Mouse (Mus musculus): ENCODE results near the gene Eepd1. TPM values are rescaled to one million over a fixed set of nuclear protein-coding genes. Genes with fewer than 3 reads are reported as not detected.

Eepd1 gene
- polyA plus RNA-seq, 1 experiment, result not detected

GRCm38 (mm10) chr9:25464305-25464704 is 17.0 kb upstream of the Eepd1 start:
- H3K4me3 ChIP-seq (ENCODE audit: insufficient read depth, low read depth, low read length), result no peak overlapping the region
- H3K4me1 ChIP-seq (ENCODE audit: control insufficient read depth, insufficient read depth, low read length), result no peaks in the 10 kb centered on the region
- 91% methylated on average over 1 of the region's 1 CpGs for WGBS
- H3K27ac ChIP-seq (ENCODE audit: insufficient read depth, low read depth, low read length), result no peak overlapping the region
- TF ChIP-seq CTCF (IDR thresholded peaks at IDR 0.05; ENCODE audit: insufficient read depth, low read depth, low read length) (no peak), POLR2A (IDR thresholded peaks at IDR 0.05; ENCODE audit: insufficient read depth, low read depth, low read length) (no peak)

- no peak overlapping the region for H3K4me3 ChIP-seq (ENCODE audit: insufficient read depth, low read depth, low read length)
- peaks cover 12% of the 10 kb centered on the region for H3K4me1 ChIP-seq (ENCODE audit: control insufficient read depth, insufficient read depth, low read length)
- H3K27ac ChIP-seq (ENCODE audit: insufficient read depth, low read depth, low read length), result no peak overlapping the region
- WGBS, result 76% methylated on average over 7 of the region's 7 CpGs
- TF ChIP-seq POLR2A (IDR thresholded peaks at IDR 0.05; ENCODE audit: insufficient read depth, low read depth, low read length), result no peak
- TF ChIP-seq CTCF (IDR thresholded peaks at IDR 0.05; ENCODE audit: insufficient read depth, low read depth, low read length), result no peak
These were observed 1.8 kb upstream of the Eepd1 start for GRCm38 (mm10) chr9:25479392-25480020.

GRCm38 (mm10) chr9:25480676-25481075 is 671 bp upstream of the Eepd1 start:
- Histone ChIP-seq H3K4me3 (ENCODE audit: insufficient read depth, low read depth, low read length) (no peak overlapping the region), H3K4me1 (ENCODE audit: control insufficient read depth, insufficient read depth, low read length) (peaks cover 14% of the 10 kb centered on the region), H3K27ac (ENCODE audit: insufficient read depth, low read depth, low read length) (0 out of 2 replicates have a peak overlapping the region, but pooled peaks have one; percentile 66)
- TF ChIP-seq CTCF (IDR thresholded peaks at IDR 0.05; ENCODE audit: insufficient read depth, low read depth, low read length) (no peak), POLR2A (IDR thresholded peaks at IDR 0.05; ENCODE audit: insufficient read depth, low read depth, low read length) (no peak)
- 70% methylated on average over 2 of the region's 2 CpGs for WGBS

- Histone ChIP-seq H3K4me3 (ENCODE audit: insufficient read depth, low read depth, low read length) (peak overlapping the region; percentile 84), H3K4me1 (ENCODE audit: control insufficient read depth, insufficient read depth, low read length) (peaks cover 17% of the 10 kb centered on the region), H3K27ac (ENCODE audit: insufficient read depth, low read depth, low read length) (peak overlapping the region; percentile 38; the same call in 1 of the 2 replicates)
- no peak for TF ChIP-seq POLR2A (IDR thresholded peaks at IDR 0.05; ENCODE audit: insufficient read depth, low read depth, low read length)
- no peak for TF ChIP-seq CTCF (IDR thresholded peaks at IDR 0.05; ENCODE audit: insufficient read depth, low read depth, low read length)
- WGBS, result 28% methylated on average over 22 of the region's 22 CpGs
These were observed 1.1 kb downstream of the Eepd1 start for GRCm38 (mm10) chr9:25482322-25482998.

GRCm38 (mm10) chr9:25482999-25483347 is 1.6 kb downstream of the Eepd1 start:
- TF ChIP-seq POLR2A (IDR thresholded peaks at IDR 0.05; ENCODE audit: insufficient read depth, low read depth, low read length), result no peak
- TF ChIP-seq CTCF (IDR thresholded peaks at IDR 0.05; ENCODE audit: insufficient read depth, low read depth, low read length), result peak; percentile 50; the same call in 1 of the 2 replicates
- peak overlapping the region; percentile 38; the same call in 1 of the 2 replicates for H3K27ac ChIP-seq (ENCODE audit: insufficient read depth, low read depth, low read length)
- peaks cover 22% of the 10 kb centered on the region for H3K4me1 ChIP-seq (ENCODE audit: control insufficient read depth, insufficient read depth, low read length)
- peak overlapping the region; percentile 84 for H3K4me3 ChIP-seq (ENCODE audit: insufficient read depth, low read depth, low read length)
- WGBS, result 63% methylated on average over 9 of the region's 9 CpGs

- H3K27ac ChIP-seq (ENCODE audit: insufficient read depth, low read depth, low read length), result peak overlapping the region; percentile 30
- WGBS, result 24% methylated on average over 9 of the region's 9 CpGs
- H3K4me1 ChIP-seq (ENCODE audit: control insufficient read depth, insufficient read depth, low read length), result peaks cover 24% of the 10 kb centered on the region
- TF ChIP-seq CTCF (IDR thresholded peaks at IDR 0.05; ENCODE audit: insufficient read depth, low read depth, low read length) (no peak), POLR2A (IDR thresholded peaks at IDR 0.05; ENCODE audit: insufficient read depth, low read depth, low read length) (no peak)
- peak overlapping the region; percentile 53 for H3K4me3 ChIP-seq (ENCODE audit: insufficient read depth, low read depth, low read length)
These were observed 2.7 kb downstream of the Eepd1 start for GRCm38 (mm10) chr9:25483931-25484618.

- Histone ChIP-seq H3K4me3 (ENCODE audit: insufficient read depth, low read depth, low read length) (peak overlapping the region; percentile 53), H3K27ac (ENCODE audit: insufficient read depth, low read depth, low read length) (peak overlapping the region; percentile 30), H3K4me1 (ENCODE audit: control insufficient read depth, insufficient read depth, low read length) (peaks cover 26% of the 10 kb centered on the region)
- no peak for TF ChIP-seq POLR2A (IDR thresholded peaks at IDR 0.05; ENCODE audit: insufficient read depth, low read depth, low read length)
- TF ChIP-seq CTCF (IDR thresholded peaks at IDR 0.05; ENCODE audit: insufficient read depth, low read depth, low read length), result no peak
- WGBS, result 25% methylated on average over 3 of the region's 3 CpGs
These were observed 3.3 kb downstream of the Eepd1 start for GRCm38 (mm10) chr9:25484619-25484986.

GRCm38 (mm10) chr9:25485006-25485405 is 3.7 kb downstream of the Eepd1 start:
- TF ChIP-seq POLR2A (IDR thresholded peaks at IDR 0.05; ENCODE audit: insufficient read depth, low read depth, low read length), result no peak
- TF ChIP-seq CTCF (IDR thresholded peaks at IDR 0.05; ENCODE audit: insufficient read depth, low read depth, low read length), result no peak
- H3K4me3 ChIP-seq (ENCODE audit: insufficient read depth, low read depth, low read length), result peak overlapping the region; percentile 53; the same call in 1 of the 2 replicates
- WGBS, result 31% methylated on average over 2 of the region's 2 CpGs
- peak overlapping the region; percentile 16; the same call in 1 of the 2 replicates for H3K27ac ChIP-seq (ENCODE audit: insufficient read depth, low read depth, low read length)
- peaks cover 27% of the 10 kb centered on the region for H3K4me1 ChIP-seq (ENCODE audit: control insufficient read depth, insufficient read depth, low read length)

GRCm38 (mm10) chr9:25485406-25485805 is 4.1 kb downstream of the Eepd1 start:
- Histone ChIP-seq H3K27ac (ENCODE audit: insufficient read depth, low read depth, low read length) (peak overlapping the region; percentile 16; the same call in 1 of the 2 replicates), H3K4me3 (ENCODE audit: insufficient read depth, low read depth, low read length) (peak overlapping the region; percentile 33), H3K4me1 (ENCODE audit: control insufficient read depth, insufficient read depth, low read length) (peaks cover 30% of the 10 kb centered on the region)
- 27% methylated on average over 7 of the region's 7 CpGs for WGBS
- TF ChIP-seq POLR2A (IDR thresholded peaks at IDR 0.05; ENCODE audit: insufficient read depth, low read depth, low read length), result no peak
- TF ChIP-seq CTCF (IDR thresholded peaks at IDR 0.05; ENCODE audit: insufficient read depth, low read depth, low read length), result no peak
